Mouse (Mus musculus) MEL (cell line): ENCODE measurements around the gene Arhgap21. TPM values are rescaled to one million over a fixed set of nuclear protein-coding genes. Genes with fewer than 3 reads are reported as not detected.

Experiments
- DNase-seq: peaks from one replicate; pipeline ENCODE4 v3.0.0; 2011; ENCODE audit warnings: low read depth, low spot score
- H3K27ac ChIP-seq: 2 replicates; pipeline ENCODE4 v1.5.1; 2012; ENCODE audit warnings: low read depth, mild to moderate bottlenecking, control low read depth, low read length, moderate library complexity; ENCODE audit not compliant: control insufficient read depth
- H3K27me3 ChIP-seq, 2 experiments: fragments of 150-350 bp in 1 of 2; sonication (generic) in 1 of 2; 2 replicates each; pipeline ENCODE4 v1.6.1; 2012; ENCODE audit warnings: low read length in 2 of 2, mild to moderate bottlenecking in 2 of 2, improper control_type of control experiment in 1 of 2, moderate library complexity in 1 of 2; ENCODE audit not compliant: insufficient read depth in 2 of 2, control insufficient read depth in 1 of 2
- H3K36me3 ChIP-seq, 2 experiments: 2 replicates each; pipeline ENCODE4 v1.6.1; 2012 to 2014; ENCODE audit warnings: low read length in 2 of 2, improper control_type of control experiment in 1 of 2, inconsistent platforms in 1 of 2, mild to moderate bottlenecking in 1 of 2; ENCODE audit not compliant: insufficient read depth in 2 of 2, control insufficient read depth in 1 of 2
- H3K4me1 ChIP-seq, 2 experiments: fragments of 150-350 bp in 1 of 2; sonication (generic) in 1 of 2; 2 replicates each; pipeline ENCODE4 v1.6.1; 2012; ENCODE audit warnings: low read length in 2 of 2, improper control_type of control experiment in 1 of 2, mild to moderate bottlenecking in 1 of 2; ENCODE audit not compliant: insufficient read depth in 2 of 2, control insufficient read depth in 1 of 2
- H3K4me3 ChIP-seq, 2 experiments: fragments of 150-350 bp in 1 of 2; sonication (generic) in 1 of 2; 2 replicates each; pipeline ENCODE4 v1.5.1; 2012; ENCODE audit warnings: low read depth in 2 of 2, low read length in 2 of 2, mild to moderate bottlenecking in 2 of 2, moderate library complexity in 2 of 2, control low read depth in 1 of 2, improper control_type of control experiment in 1 of 2; ENCODE audit not compliant: control insufficient read depth in 1 of 2, insufficient read depth in 1 of 2
- H3K79me2 ChIP-seq: 2 replicates; pipeline ENCODE4 v1.6.1; 2012; ENCODE audit warnings: mild to moderate bottlenecking, low read length, moderate library complexity; ENCODE audit not compliant: control insufficient read depth, poor library complexity, insufficient read depth
- H3K9ac ChIP-seq: 2 replicates; pipeline ENCODE4 v1.6.1; 2012; ENCODE audit warnings: low read depth, mild to moderate bottlenecking, control low read depth, low read length, moderate library complexity; ENCODE audit not compliant: control insufficient read depth, poor library complexity, severe bottlenecking
- H3K9me3 ChIP-seq: fragments of 150-350 bp; sonication (generic); replicated peaks from 2 replicates; pipeline ENCODE4 v1.6.1; 2012; ENCODE audit warnings: mild to moderate bottlenecking, low read length, improper control_type of control experiment, moderate library complexity; ENCODE audit not compliant: insufficient read depth
- CHD2 ChIP-seq: IDR thresholded peaks from 2 replicates; pipeline ENCODE4 v1.6.1; 2011; ENCODE audit warnings: low read length, improper control_type of control experiment
- E2F4 ChIP-seq: IDR thresholded peaks from 2 replicates; pipeline ENCODE4 v1.6.1; 2011; ENCODE audit warnings: low read depth, low read length, improper control_type of control experiment, borderline replicate concordance
- EP300 ChIP-seq, 2 experiments: IDR thresholded peaks; 2 replicates each; pipeline ENCODE4 v1.6.1; 2011; ENCODE audit warnings: improper control_type of control experiment in 2 of 2, low read length in 2 of 2, low read depth in 1 of 2, mild to moderate bottlenecking in 1 of 2
- GABPA ChIP-seq: IDR thresholded peaks from 2 replicates; pipeline ENCODE4 v1.6.1; 2012; ENCODE audit warnings: low read depth, mild to moderate bottlenecking, inconsistent platforms, low read length, improper control_type of control experiment, moderate library complexity
- GATA1 ChIP-seq: IDR thresholded peaks from 2 replicates; pipeline ENCODE4 v1.6.1; 2011; ENCODE audit warnings: low read depth, low read length, improper control_type of control experiment
- HCFC1 ChIP-seq: IDR thresholded peaks from 2 replicates; pipeline ENCODE4 v1.6.1; 2012; ENCODE audit warnings: low read depth, mild to moderate bottlenecking, inconsistent platforms, low read length, improper control_type of control experiment, moderate library complexity
- JUND ChIP-seq: IDR thresholded peaks from 2 replicates; pipeline ENCODE4 v1.6.1; 2011; ENCODE audit warnings: low read depth, mild to moderate bottlenecking, improper control_type of control experiment, low read length
- KAT2A ChIP-seq: conservative IDR thresholded peaks from 2 replicates; pipeline ENCODE4 v1.6.1; 2012; ENCODE audit warnings: low read depth, low read length, improper control_type of control experiment, inconsistent platforms
- MEF2A ChIP-seq: IDR thresholded peaks from 2 replicates; pipeline ENCODE4 v1.6.1; 2014; ENCODE audit warnings: low read depth, mild to moderate bottlenecking, inconsistent platforms, low read length, improper control_type of control experiment; ENCODE audit not compliant: poor library complexity, insufficient replicate concordance, severe bottlenecking; ENCODE audit errors: extremely low read depth
- MYB ChIP-seq: IDR thresholded peaks from 2 replicates; pipeline ENCODE4 v1.6.1; 2011; ENCODE audit warnings: mild to moderate bottlenecking, low read depth, low read length, improper control_type of control experiment
- MYC ChIP-seq: IDR thresholded peaks from 2 replicates; pipeline ENCODE4 v1.6.1; 2011; ENCODE audit warnings: low read depth, mild to moderate bottlenecking, low read length, improper control_type of control experiment, moderate library complexity
- NELFE ChIP-seq: IDR thresholded peaks from 2 replicates; pipeline ENCODE4 v1.6.1; 2011; ENCODE audit warnings: low read depth, low read length, improper control_type of control experiment
- NRF1 ChIP-seq: IDR thresholded peaks from 2 replicates; pipeline ENCODE4 v1.6.1; 2014; ENCODE audit warnings: low read depth, mild to moderate bottlenecking, inconsistent platforms, low read length, improper control_type of control experiment, moderate library complexity; ENCODE audit not compliant: poor library complexity, insufficient read depth, severe bottlenecking
- POLR2A ChIP-seq, 2 experiments: IDR thresholded peaks; 2 replicates each; pipeline ENCODE4 v1.6.1; 2011 to 2012; ENCODE audit warnings: low read length in 2 of 2, mild to moderate bottlenecking in 2 of 2, control low read depth in 1 of 2, improper control_type of control experiment in 1 of 2, low read depth in 1 of 2, moderate library complexity in 1 of 2; ENCODE audit not compliant: control insufficient read depth in 1 of 2, insufficient read depth in 1 of 2, poor library complexity in 1 of 2
- POLR2AphosphoS2 ChIP-seq: IDR thresholded peaks from 2 replicates; pipeline ENCODE4 v1.6.1; 2011; ENCODE audit warnings: low read length, improper control_type of control experiment
- POLR2AphosphoS5 ChIP-seq: IDR thresholded peaks from 2 replicates; pipeline ENCODE4 v1.6.1; 2012; ENCODE audit warnings: low read depth, borderline replicate concordance, mild to moderate bottlenecking, inconsistent platforms, low read length, moderate library complexity, mixed read lengths
- RCOR1 ChIP-seq: IDR thresholded peaks from 2 replicates; pipeline ENCODE4 v1.6.1; 2012; ENCODE audit warnings: low read depth, mild to moderate bottlenecking, inconsistent platforms, low read length, improper control_type of control experiment
- SIN3A ChIP-seq: IDR thresholded peaks from 2 replicates; pipeline ENCODE4 v1.6.1; 2012; ENCODE audit warnings: low read length, improper control_type of control experiment, inconsistent platforms
- TBP ChIP-seq: IDR thresholded peaks from 2 replicates; pipeline ENCODE4 v1.8.0; 2011; ENCODE audit warnings: low read depth, low read length, improper control_type of control experiment
- USF1 ChIP-seq: IDR thresholded peaks from 2 replicates; pipeline ENCODE4 v1.6.1; 2014; ENCODE audit warnings: low read depth, mild to moderate bottlenecking, inconsistent platforms, low read length, improper control_type of control experiment, moderate library complexity
- ZMIZ1 ChIP-seq: IDR thresholded peaks from 2 replicates; pipeline ENCODE4 v1.6.1; 2012; ENCODE audit warnings: low read depth, mild to moderate bottlenecking, inconsistent platforms, low read length, improper control_type of control experiment, moderate library complexity
- polyA plus RNA-seq, 2 experiments: library from polyadenylated mRNA; stranded (reverse) in 1 of 2; unstranded in 1 of 2; fragments of >175 nt in 1 of 2; fragments of >200 nt in 1 of 2; gene quantifications; 2 replicates each; pipeline versions ENCODE4 v1.2.1 to v1.2.4; 2012; ENCODE audit warnings: low replicate concordance in 2 of 2, low read depth in 1 of 2; ENCODE audit not compliant: insufficient read length in 2 of 2, insufficient read depth in 1 of 2, missing spikeins in 1 of 2
- total RNA-seq: library from RNA; depleted of rRNA; stranded (reverse); fragments of 300-350 nt; gene quantifications from 2 replicates; pipeline ENCODE4 v1.2.3, GENCODE M21; 2012

The Arhgap21 gene
- total and polyA plus RNA-seq, 3 experiments = 12.4 to 104 (median 30.6) TPM

DNA sequence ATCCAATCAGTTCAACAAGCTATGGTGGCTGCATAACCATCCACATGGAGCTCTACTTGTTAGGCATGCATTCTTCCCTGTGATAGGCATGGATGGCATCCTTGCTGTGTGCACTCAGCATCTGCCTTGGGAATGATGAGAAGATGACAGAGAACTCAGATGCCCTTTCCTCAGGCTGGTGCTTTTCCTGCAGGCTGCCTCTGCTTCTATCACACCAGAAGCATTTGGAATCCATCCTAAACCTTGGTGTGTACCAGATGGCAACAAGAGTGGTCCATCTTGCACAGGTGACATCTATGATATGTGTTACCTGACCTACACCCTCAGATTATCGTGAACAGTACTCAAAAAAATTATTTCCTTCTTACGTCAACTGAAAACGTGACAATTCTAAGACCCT lies 58.2 kb downstream of the Arhgap21 start:
- H3K79me2 ChIP-seq = no peaks in the 10 kb centered on the region; the same call in 1 of the 2 replicates
- no peak overlapping the region for H3K9ac ChIP-seq
- TF ChIP-seq NELFE (no peak), TBP (no peak), ZMIZ1 (no peak), EP300 (IDR thresholded peaks at IDR 0.05; ENCODE audit: low read depth in 1 of 2, low read length in 2 of 2) (no peak)
- H3K4me1 ChIP-seq = no peaks in the 10 kb centered on the region
- no peak overlapping the region for H3K27ac ChIP-seq
- no peaks in the 10 kb centered on the region for H3K27me3 ChIP-seq
- H3K4me3 ChIP-seq = no peak overlapping the region
- H3K36me3 ChIP-seq = peaks cover 0 to 5% of the 10 kb centered on the region in 2 experiments; a peak in 2 of 4 replicates
- no peak for DNase-seq
- no peaks in the 10 kb centered on the region for H3K9me3 ChIP-seq

DNA sequence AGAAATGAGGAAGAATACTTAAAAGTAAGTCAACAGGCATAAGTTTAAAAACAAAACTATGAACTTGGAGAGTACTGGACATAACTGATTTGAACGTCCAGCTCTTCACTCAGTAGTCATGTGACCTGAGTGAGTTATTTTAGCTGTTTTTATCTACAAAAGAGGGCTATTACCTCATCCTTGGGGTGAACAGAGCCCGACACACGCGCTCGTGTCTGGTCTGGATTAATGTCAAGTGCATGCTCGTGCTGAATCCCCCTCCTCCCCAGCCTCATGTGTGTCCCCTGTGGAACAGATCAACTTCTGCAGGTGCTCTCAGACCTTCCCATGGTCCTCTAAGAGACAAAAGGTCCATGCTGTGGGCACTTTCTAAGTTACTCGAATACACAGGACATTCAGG lies 59.3 kb downstream of the Arhgap21 start:
- Histone ChIP-seq H3K9me3 (no peaks in the 10 kb centered on the region), H3K4me1 (no peaks in the 10 kb centered on the region), H3K27ac (no peak overlapping the region), H3K9ac (no peak overlapping the region), H3K27me3 (no peaks in the 10 kb centered on the region), H3K79me2 (no peaks in the 10 kb centered on the region), H3K36me3 (peaks cover 0 to 5% of the 10 kb centered on the region in 2 experiments; a peak in 2 of 4 replicates), H3K4me3 (no peak overlapping the region)
- DNase-seq = no peak
- TF ChIP-seq POLR2A (IDR thresholded peaks at IDR 0.05; ENCODE audit: control insufficient read depth in 1 of 2, insufficient read depth in 1 of 2, low read depth in 1 of 2, low read length in 2 of 2, poor library complexity in 1 of 2) (no peak), RCOR1 (no peak), GATA1 (no peak), MEF2A (no peak), JUND (no peak), ZMIZ1 (no peak), MYB (no peak)

DNA sequence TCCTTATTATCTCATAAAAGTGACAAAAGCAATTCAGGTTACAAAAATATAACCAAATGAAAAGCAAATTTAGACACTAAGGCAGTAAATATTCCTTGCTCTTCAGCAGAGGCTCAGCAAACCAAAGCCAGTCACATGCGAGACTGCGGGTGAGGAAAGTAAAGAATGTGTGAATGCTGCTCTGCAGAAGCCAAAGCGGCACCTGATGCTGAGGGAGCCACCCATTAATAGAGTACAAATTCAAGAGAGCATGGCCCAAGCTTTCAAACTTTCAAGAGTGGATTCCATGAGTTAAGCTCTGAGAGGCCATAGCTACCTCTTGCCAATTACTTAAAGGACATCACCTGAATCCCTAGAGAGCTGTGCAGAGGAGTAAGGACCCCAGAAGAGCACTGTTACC lies 61.4 kb downstream of the Arhgap21 start:
- Histone ChIP-seq H3K27me3 (no peaks in the 10 kb centered on the region), H3K4me3 (no peak overlapping the region)
- no peak for TF ChIP-seq HCFC1
- no peak for TF ChIP-seq POLR2AphosphoS5
- no peak for TF ChIP-seq POLR2AphosphoS2
- TF ChIP-seq SIN3A = no peak
- no peak for TF ChIP-seq RCOR1
- TF ChIP-seq MYC = no peak
- TF ChIP-seq CHD2 = no peak
- no peak for TF ChIP-seq GABPA
- TF ChIP-seq NELFE = no peak
- TF ChIP-seq NRF1 = no peak
- no peak for TF ChIP-seq E2F4
- TF ChIP-seq USF1 = no peak
- TF ChIP-seq EP300 (IDR thresholded peaks at IDR 0.05; ENCODE audit: low read depth in 1 of 2, low read length in 2 of 2) = no peak
- TF ChIP-seq KAT2A = no peak
- TF ChIP-seq, all 39 proteins: peak for 0
- no peak overlapping the region for H3K9ac ChIP-seq
- DNase-seq = no peak
- H3K79me2 ChIP-seq = no peaks in the 10 kb centered on the region
- H3K9me3 ChIP-seq = no peaks in the 10 kb centered on the region
- no peak overlapping the region for H3K27ac ChIP-seq
- H3K4me1 ChIP-seq = no peaks in the 10 kb centered on the region
- peaks cover 0 to 4% of the 10 kb centered on the region in 2 experiments; a peak in 1 of 4 replicates for H3K36me3 ChIP-seq
